Mouse (Mus musculus) forebrain, postnatal 0 days (tissue): ENCODE data around the gene Tspan9. TPM values are rescaled to one million over a fixed set of nuclear protein-coding genes. Genes with fewer than 3 reads are reported as not detected.

Experiments
- ATAC-seq: fragments of 200-750 bp; cut with Nextera tagmentation; 2 replicates; pipeline ENCODE4 v1.8.0; 2017; ENCODE audit warnings: mild to moderate bottlenecking, moderate library complexity
- DNase-seq: peaks from one replicate; pipeline ENCODE4 v3.0.0-alpha.2; 2015
- H3K27ac ChIP-seq: fragments of 300-500 bp; sonication (generic); 2 replicates; pipeline ENCODE4 v1.5.1; 2014; ENCODE audit warnings: low read depth, mild to moderate bottlenecking, antibody characterized with exemption, low read length, moderate library complexity, mixed read lengths
- H3K27me3 ChIP-seq: fragments of 300-500 bp; sonication (generic); 2 replicates; pipeline ENCODE4 v1.6.1; 2014; ENCODE audit warnings: mild to moderate bottlenecking, low read length, mixed read lengths; ENCODE audit not compliant: insufficient read depth
- H3K36me3 ChIP-seq: fragments of 300-500 bp; sonication (generic); 2 replicates; pipeline ENCODE4 v1.6.1; 2014; ENCODE audit warnings: mild to moderate bottlenecking, moderate library complexity; ENCODE audit not compliant: insufficient read depth
- H3K4me1 ChIP-seq: fragments of 300-500 bp; sonication (generic); 2 replicates; pipeline ENCODE4 v1.6.1; 2014; ENCODE audit warnings: antibody characterized with exemption; ENCODE audit not compliant: insufficient read depth
- H3K4me2 ChIP-seq: fragments of 300-500 bp; sonication (generic); 2 replicates; pipeline ENCODE4 v1.6.1; 2014; ENCODE audit warnings: low read depth, mild to moderate bottlenecking, moderate library complexity
- H3K4me3 ChIP-seq: fragments of 300-500 bp; sonication (generic); 2 replicates; pipeline ENCODE4 v1.5.1; 2014; ENCODE audit warnings: low read depth, low read length, mixed read lengths
- H3K9ac ChIP-seq: fragments of 300-500 bp; sonication (generic); 2 replicates; pipeline ENCODE4 v1.6.1; 2014; ENCODE audit warnings: mild to moderate bottlenecking
- H3K9me3 ChIP-seq: fragments of 300-500 bp; sonication (generic); 2 replicates; pipeline ENCODE4 v1.6.1; 2016; ENCODE audit warnings: low read length
- CTCF ChIP-seq: sonication (generic); IDR thresholded peaks from 2 replicates; pipeline ENCODE4 v1.5.1; 2016; ENCODE audit warnings: antibody characterized with exemption, control low read depth, low read depth
- WGBS: fragments of 180-500 bp; shearing (Covaris S2); extraction: QIAGEN DNeasy Blood & Tissue Kit; methylation state at CpG from one replicate; pipeline ENCODE4 v1.1.7; 2014; 5-methylcytosine and 5-hydroxymethylcytosine counted together
- polyA plus RNA-seq: library from polyadenylated mRNA; unstranded; fragments of >200 nt; fragmentation: Nextera tagmentation; extraction: Ambion mirVana; gene quantifications from 2 replicates; pipeline ENCODE4 v1.2.1, GENCODE M21; 2015
- total RNA-seq: library from RNA; depleted of rRNA; stranded (reverse); fragments of >200 nt; gene quantifications from 2 replicates; pipeline ENCODE4 v1.2.3, GENCODE M21; 2014

The Tspan9 gene
- total and polyA plus RNA-seq, 2 experiments from 2014 or later, result 63.9 to 150 TPM

DNA sequence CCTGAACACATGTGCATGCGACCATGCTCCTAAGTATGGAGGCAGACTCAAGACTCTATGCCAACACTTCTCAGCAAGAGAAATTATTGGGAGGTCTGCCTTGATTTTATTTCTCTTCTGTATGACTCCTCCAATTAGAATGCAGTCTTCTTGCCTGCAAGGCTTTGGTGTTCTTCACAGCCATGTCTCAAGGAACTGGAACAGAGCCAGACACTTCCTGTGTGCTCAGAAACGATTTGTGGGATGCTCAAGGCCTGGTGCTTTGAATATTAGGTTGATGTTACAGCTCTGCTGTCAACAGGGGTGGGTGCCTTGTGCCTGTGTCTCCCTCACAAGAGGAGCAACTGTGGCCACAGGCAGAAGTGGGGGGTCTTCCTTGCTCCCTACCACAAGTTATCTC lies 22.2 kb upstream of the Tspan9 start:
- Histone ChIP-seq H3K9ac (no peak overlapping the region), H3K4me2 (no peak overlapping the region), H3K36me3 (no peaks in the 10 kb centered on the region), H3K27me3 (no peaks in the 10 kb centered on the region), H3K27ac (no peak overlapping the region), H3K4me1 (0 out of 2 replicates have a peak, but pooled peaks cover 4% of the 10 kb centered on the region), H3K4me3 (no peak overlapping the region), H3K9me3 (no peaks in the 10 kb centered on the region)
- ATAC-seq (0 out of 2 replicates have a peak, but pooled peaks have one; percentile 20), DNase-seq (no peak)
- TF ChIP-seq CTCF, result no peak
- 49% methylated on average over 2 of the region's 2 CpGs for WGBS

DNA sequence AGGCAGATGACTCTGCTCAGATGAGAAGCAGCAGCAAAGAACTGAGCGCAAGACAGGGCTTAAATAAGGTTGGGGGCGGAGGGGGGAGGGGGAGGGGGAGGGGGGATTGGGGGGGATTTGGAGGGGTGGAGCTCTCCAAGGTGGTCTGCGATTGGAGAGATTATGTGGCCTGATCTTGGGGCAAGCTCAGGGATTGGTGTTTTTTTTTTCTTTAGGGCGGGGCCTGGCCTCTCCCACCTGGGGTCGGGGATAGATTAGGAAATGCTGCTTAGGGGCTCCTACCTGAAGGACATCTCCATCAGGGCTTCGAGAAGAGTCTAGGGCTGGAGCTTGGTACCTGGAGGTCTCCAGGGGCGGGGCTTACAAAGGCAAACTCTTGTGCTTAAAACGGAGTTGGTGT lies 21.2 kb upstream of the Tspan9 start:
- Histone ChIP-seq H3K4me3 (no peak overlapping the region), H3K27ac (no peak overlapping the region), H3K4me1 (0 out of 2 replicates have a peak, but pooled peaks cover 4% of the 10 kb centered on the region), H3K9me3 (no peaks in the 10 kb centered on the region), H3K4me2 (no peak overlapping the region), H3K9ac (no peak overlapping the region), H3K27me3 (no peaks in the 10 kb centered on the region), H3K36me3 (no peaks in the 10 kb centered on the region)
- WGBS, result 85% methylated on average over 8 of the region's 8 CpGs
- TF ChIP-seq CTCF, result no peak
- ATAC-seq, result no peak
- no peak for DNase-seq

DNA sequence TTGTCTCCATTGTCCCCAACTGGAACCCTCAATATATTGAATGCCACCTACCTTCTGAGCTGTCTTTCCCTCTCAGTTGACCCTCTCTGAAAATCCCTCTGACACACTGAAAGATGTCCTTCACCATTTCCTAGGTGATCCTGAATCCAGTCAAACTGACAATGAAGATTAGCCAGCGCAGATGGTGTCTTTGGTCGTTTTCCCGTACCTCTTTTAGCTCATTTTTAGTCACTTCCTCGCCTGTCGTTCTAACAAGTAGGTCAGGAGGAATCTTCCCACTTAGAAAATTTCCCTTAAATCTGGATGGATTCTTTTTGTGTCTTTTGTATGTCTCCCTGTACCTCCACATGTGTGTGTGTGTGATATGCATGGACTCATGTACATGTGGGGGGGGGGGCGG lies 15.7 kb upstream of the Tspan9 start:
- no peaks in the 10 kb centered on the region for H3K36me3 ChIP-seq
- no peak for ATAC-seq
- H3K4me1 ChIP-seq, result peaks cover 6% of the 10 kb centered on the region; the same call in 1 of the 2 replicates
- H3K9ac ChIP-seq, result no peak overlapping the region
- no peaks in the 10 kb centered on the region for H3K9me3 ChIP-seq
- H3K4me3 ChIP-seq, result no peak overlapping the region
- no peaks in the 10 kb centered on the region for H3K27me3 ChIP-seq
- WGBS, result 85% methylated on average over 6 of the region's 6 CpGs
- no peak for TF ChIP-seq CTCF
- no peak overlapping the region for H3K4me2 ChIP-seq
- H3K27ac ChIP-seq, result no peak overlapping the region
- DNase-seq, result no peak

DNA sequence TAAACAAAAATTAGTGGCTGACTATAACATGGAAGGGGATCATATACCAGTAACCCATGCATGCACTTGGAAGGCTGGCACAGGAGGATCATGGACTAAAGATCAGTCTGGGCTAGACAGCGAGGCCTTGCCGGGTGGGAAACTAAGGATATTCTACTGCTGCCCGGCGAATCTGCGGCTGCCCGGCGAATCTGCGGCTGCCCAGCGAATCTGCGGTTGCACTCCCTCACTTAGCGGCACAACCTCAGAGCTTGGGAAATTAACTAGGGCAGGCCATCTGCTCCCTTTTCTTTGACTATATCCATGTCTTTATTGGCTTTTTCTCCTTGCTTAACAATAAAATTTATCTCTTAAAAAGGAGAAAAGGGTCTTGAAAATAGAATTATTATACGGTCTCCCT lies 14.6 kb upstream of the Tspan9 start:
- Histone ChIP-seq H3K4me3 (no peak overlapping the region), H3K4me2 (peak overlapping the region; percentile 10; the same call in 1 of the 2 replicates), H3K27me3 (no peaks in the 10 kb centered on the region), H3K4me1 (peaks cover 6% of the 10 kb centered on the region; the same call in 1 of the 2 replicates), H3K36me3 (no peaks in the 10 kb centered on the region), H3K9me3 (no peaks in the 10 kb centered on the region), H3K27ac (no peak overlapping the region), H3K9ac (no peak overlapping the region; the same call in 1 of the 2 replicates)
- WGBS, result 44% methylated on average over 12 of the region's 12 CpGs
- DNase-seq (no peak), ATAC-seq (peak; percentile 35; the same call in 1 of the 2 replicates)
- TF ChIP-seq CTCF, result no peak

DNA sequence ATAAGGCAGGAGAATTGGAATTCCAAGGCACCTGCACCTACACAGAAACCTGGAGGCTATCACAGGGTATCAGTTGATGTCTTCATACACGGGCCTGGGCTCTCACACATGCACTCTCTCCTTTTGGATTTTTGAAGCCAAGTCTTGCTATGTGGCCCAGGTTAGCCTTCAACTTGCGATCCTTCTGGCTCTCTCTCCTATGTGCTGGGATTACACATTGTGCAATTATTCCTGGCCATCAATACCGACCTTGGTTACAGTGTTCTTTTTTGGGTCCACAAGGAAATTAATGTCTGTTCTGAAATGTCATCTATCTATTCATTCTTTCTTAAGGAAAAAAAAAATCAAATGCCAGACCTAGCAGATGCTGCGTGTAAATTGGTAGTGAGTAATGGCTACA lies 13.1 kb upstream of the Tspan9 start:
- no peak for ATAC-seq
- WGBS, result 84% methylated on average over 4 of the region's 4 CpGs

DNA sequence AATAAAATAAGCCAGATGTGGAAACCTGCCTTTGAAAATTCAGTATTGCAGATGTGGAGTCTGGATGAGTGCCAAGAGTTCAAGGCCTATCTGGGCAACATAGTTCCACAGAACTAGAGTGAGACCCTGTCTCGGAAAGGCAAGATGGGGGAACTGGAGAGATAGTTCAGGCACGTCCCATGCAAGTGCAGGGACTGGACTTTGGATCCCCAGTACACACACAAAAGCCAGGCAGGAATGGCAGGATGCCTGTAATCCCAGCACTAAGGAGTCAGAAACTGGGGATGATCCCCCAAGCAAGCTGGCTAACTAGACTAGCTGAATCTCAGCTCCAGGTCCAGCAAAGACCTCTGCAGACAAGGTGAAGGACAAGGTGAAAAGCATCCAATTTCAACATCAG lies 12.5 kb upstream of the Tspan9 start:
- ATAC-seq (no peak), DNase-seq (no peak)
- WGBS, result 78% methylated on average over 2 of the region's 2 CpGs
- Histone ChIP-seq H3K9ac (no peak overlapping the region), H3K4me3 (no peak overlapping the region), H3K4me1 (peaks cover 6% of the 10 kb centered on the region; the same call in 1 of the 2 replicates), H3K27me3 (no peaks in the 10 kb centered on the region), H3K36me3 (no peaks in the 10 kb centered on the region), H3K27ac (no peak overlapping the region), H3K4me2 (no peak overlapping the region), H3K9me3 (no peaks in the 10 kb centered on the region)
- TF ChIP-seq CTCF, result no peak

More for the DNA sequence above, 13.1 kb upstream of the Tspan9 start:
- no peaks in the 10 kb centered on the region for H3K36me3 ChIP-seq
- no peaks in the 10 kb centered on the region for H3K9me3 ChIP-seq
- H3K27me3 ChIP-seq, result no peaks in the 10 kb centered on the region
- H3K27ac ChIP-seq, result no peak overlapping the region
- H3K4me2 ChIP-seq, result no peak overlapping the region
- no peak for DNase-seq
- H3K4me1 ChIP-seq, result peaks cover 6% of the 10 kb centered on the region; the same call in 1 of the 2 replicates
- H3K4me3 ChIP-seq, result no peak overlapping the region
- TF ChIP-seq CTCF, result no peak
- no peak overlapping the region for H3K9ac ChIP-seq

DNA sequence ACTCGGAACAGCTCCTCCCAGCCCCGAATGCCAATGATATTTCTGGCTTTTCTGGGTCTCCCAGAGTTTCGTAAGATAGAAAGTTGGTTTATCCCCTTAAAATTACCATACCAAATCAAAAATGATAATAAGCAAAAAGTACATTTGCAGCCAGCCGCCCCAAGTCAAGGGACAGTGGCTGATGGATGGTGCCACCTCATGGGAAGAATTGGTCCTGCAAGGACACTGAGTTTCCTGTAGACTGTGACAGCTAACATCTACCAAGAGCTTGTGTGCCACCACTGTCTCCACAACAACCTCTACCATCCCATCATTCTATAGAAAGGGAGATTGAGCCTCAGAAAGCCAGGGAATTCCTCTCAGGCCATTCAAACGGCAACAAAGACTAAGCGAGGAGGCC lies 2.4 kb upstream of the Tspan9 start:
- no peak overlapping the region for H3K27ac ChIP-seq
- no peak overlapping the region for H3K4me2 ChIP-seq
- no peaks in the 10 kb centered on the region for H3K36me3 ChIP-seq
- no peak overlapping the region for H3K9ac ChIP-seq
- ATAC-seq (no peak), DNase-seq (peak; percentile 54)
- 58% methylated on average over 6 of the region's 6 CpGs for WGBS
- H3K4me1 ChIP-seq, result 0 out of 2 replicates have a peak, but pooled peaks cover 4% of the 10 kb centered on the region
- H3K4me3 ChIP-seq, result no peak overlapping the region
- H3K27me3 ChIP-seq, result no peaks in the 10 kb centered on the region
- peak; percentile 81 for TF ChIP-seq CTCF
- no peaks in the 10 kb centered on the region for H3K9me3 ChIP-seq
